Mouse (Mus musculus): ENCODE data around the gene Bpifb3.

Gene Bpifb3

DNA sequence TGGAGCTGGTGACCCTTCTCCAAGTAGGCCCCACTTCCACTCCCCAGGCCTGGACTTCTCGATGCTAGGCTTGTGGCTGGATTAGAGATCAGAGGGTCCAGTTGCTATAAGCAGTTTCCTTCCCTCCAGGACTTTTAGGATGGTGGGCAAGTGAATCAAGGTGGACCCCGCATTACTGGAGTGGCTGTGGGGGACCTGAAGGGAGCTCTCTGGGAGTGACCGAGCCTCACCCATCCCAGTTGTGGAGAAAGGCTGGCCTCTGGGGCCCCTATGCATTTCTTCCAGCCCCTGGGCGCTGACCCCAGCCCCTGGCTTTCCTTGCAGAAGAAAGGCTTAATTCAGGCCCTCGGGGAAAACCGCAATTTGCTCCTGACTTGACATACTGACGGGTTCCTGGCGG lies at the start of gene Bpifb3:
Gene Bpifb3 (plus strand): TSS at position 301 of the 400 bp plus-strand sequence.
- DNase-seq (ENCODE audit: low spot score in 2 of 2) = no peak

DNA sequence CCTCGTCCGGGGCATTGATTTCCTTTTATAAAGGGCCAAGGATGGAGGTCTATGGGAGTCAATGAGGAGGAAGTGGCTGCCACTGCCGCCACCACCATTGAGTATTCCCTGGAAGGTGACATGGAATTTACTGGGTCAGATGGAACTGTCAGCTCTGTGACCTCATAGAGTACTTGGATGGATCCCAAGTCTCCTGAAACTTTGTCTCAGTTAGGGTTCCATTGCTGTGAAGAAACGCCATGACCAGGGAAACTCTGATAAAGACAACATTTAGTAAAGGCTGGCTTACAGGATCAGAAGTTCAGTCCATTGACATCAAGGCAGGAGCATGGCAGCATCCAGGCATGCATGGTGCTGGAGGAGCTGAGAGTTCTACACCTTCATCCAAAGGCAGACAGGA lies 47.0 kb upstream of the Bpifb3 start, which contains the start of gene Sun5:
Gene Sun5 (minus strand): TSS at position 101 of the 400 bp plus-strand sequence.
- DNase-seq (ENCODE audit: low spot score in 2 of 2) = no peak

DNA sequence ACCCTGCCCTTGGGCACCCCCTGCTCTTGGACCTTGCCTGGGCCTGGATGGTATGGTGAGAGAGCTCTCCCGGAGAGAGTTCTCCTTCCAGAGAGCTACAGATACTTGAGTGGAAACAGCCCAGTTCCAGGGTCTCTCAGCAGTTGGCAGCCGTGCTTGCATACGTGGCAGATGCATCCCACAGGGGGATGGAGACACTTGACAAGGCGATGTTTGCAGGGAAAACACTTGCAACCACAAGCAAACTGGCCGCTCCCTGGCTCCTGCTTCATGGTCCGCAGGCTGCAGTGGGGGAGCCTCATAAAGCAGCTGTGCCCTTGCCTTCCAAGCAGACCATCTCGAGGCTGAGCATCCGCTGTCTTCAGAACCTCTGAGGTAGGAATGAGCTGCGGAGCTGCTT lies 43.3 kb upstream of the Bpifb3 start, which contains the start of gene Bpifb2:
Gene Bpifb2 (plus strand): TSS at position 301 of the 400 bp plus-strand sequence.
- no peak for DNase-seq (ENCODE audit: low spot score in 2 of 2)

DNA sequence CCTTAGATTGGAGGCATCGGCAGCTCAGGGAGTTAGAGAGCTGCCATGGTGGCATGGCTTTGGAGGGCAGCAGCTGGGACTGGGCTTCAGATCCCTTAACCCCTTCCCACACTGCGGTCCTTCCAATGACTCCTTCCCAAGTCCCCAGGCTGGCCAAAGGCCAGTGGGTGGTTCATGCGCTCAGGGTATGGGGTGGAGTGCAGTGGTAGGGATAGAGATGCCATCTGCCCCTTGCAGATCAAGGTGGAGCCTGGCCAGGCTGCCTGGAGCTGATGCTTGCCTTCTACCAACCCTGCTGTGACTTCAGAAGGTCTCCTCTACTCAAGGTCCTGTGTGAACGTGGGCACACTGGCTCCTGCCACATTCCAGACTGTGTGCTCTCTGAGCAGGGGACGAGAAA lies 18.9 kb upstream of the Bpifb3 start:
- no peak for DNase-seq (ENCODE audit: low spot score in 2 of 2)

DNA sequence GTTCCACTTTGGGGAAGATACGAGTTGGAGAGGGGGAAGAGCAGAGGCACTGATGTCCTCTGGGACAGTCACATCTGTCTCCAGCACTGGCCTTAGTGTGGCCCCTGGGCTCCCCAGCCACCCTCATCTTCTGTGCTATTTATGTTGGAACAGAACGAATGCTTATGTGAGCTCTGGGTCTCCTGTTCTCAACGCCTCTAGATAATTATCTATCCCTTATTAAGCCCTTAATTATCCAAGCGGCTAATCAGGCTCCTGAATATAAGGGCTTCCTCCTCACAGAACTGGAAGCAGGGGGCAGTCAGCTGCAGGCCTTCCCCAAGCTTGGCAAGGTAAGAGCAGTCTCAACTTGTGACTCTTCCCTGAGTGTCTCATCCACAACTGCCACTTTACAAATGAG lies 17.9 kb upstream of the Bpifb3 start, which contains the start of gene Bpifb6:
Gene Bpifb6 (plus strand): TSS at position 301 of the 400 bp plus-strand sequence.
- no peak for DNase-seq (ENCODE audit: low spot score in 2 of 2)

DNA sequence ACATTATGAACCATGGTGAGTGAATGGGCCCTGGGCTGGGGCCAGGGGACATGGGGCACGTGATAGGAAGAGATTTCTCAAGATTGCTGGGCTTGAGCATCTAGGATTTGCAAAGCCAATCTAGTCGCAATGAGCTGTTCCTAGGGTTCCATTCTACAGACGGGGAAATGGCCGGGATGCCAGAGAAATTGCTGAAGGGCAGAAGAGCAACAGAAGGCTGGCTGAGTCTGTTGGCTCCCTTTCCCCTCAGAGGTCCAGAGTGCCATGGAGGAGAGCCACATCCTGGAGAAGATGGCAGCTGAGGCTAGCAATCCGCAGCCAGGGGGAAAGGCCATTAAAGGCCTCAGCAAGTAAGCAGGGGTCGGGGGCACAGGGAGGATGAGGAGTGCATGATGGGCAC lies 15.3 kb upstream of the Bpifb3 start:
- no peak for DNase-seq (ENCODE audit: low spot score in 2 of 2)

DNA sequence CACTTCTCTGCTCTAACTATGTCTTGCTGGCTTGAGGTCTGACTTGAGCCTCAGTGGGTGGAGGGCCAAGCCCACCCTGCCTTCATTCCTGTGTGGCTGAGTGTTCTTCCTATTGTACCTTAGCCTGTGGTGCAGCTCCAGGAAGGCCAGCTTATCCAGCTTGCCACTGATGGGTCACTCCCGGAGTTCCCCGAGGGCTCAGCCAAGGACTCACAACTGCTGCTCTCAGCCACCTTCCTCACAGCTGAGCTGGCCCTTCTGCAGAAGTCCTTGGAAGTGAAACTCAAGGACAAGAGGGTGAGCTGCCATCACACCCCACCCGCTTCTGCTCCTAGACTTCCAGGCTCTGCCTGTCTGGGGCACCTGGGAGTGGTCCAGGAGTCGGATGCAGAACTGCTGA lies 11.4 kb upstream of the Bpifb3 start:
- DNase-seq (ENCODE audit: low spot score in 2 of 2) = no peak

DNA sequence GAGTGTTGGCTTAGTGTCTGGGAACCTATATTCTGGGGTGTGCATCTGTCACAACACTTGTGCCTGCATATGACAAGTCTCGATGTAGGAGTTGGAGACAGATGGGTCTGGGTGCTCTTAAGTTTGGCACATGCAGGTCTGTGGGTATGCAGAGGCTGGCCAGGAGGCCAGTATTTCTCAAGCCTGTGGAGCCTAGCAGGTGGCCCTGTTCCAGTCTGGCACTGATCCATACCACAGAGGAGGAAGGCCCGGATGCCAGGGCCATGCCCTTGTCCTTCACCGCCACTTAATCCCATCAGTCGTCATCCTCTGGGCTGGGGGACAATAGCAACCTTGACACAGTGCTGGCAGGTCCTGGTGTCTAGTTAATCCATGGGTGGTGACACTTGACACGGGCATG lies 3.9 kb upstream of the Bpifb3 start:
- peak; percentile 44 to 56 for DNase-seq (ENCODE audit: low spot score in 2 of 2)

DNA sequence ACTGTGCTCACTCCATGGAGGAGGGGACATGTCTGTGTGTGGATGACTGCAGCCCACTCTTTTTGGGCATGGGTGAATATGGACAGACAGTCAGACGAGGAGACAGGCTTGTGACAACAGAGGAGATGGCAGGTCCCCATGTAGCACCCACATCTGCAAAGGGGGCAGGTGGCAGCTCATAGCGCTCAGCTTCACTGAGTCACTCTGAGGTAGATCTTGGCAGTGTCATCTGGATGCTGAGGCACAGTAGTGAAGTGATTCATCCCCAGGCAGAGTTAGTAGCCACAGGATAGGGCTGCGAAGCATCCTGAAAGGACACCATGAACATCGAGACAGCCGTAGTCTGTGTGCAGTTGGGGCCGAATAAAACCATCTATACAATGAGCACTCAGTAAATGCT lies 3.2 kb downstream of the Bpifb3 start:
- DNase-seq (ENCODE audit: low spot score in 2 of 2) = no peak

DNA sequence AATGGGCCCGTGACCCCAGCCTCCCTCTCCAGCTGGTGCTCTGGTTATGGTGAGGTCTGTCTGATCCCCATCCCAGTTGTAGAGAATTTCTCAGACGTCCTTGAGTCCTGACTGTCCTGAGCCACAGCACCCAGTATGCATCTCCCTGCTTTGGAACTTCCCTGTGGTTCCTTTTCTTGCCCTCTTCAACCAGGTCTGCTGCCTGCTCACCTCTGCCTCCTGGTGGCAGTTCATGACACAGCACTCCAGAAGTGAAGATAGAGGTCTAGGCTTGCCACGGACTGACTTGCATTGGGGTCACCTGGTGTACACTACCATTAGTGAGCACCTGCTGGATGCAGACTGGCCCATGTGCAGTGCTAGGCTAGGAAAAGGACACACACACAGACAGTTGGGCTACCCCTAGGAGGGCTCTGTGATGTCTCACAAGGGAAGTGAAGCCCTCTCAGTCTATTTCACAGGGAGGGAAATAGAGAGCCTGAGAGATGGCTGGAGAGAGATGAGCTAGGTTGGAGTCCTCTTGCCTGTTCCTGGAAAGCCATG lies 11.9 kb downstream of the Bpifb3 start:
- peak; percentile 38 to 50 for DNase-seq (ENCODE audit: low spot score in 2 of 2)

DNA sequence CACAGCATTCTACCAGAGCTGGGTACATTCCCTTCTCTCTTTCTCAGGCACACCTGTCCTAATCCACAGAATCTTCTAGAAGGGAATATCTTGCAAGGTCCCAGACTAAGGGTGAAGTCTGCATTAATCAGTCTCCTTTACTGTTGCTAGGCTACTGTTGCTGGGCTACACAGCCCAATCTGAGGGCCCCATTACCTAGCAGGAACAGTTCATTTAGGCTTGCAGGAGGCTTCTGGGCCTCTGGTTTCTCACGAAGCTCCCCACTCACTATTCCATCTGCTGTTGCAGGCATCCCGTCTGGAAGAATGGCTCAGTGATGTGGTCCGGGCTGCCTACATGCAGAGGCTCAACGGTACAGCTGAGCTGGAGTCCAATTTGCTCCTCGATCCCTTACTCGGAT lies 13.1 kb downstream of the Bpifb3 start:
- DNase-seq (ENCODE audit: low spot score in 2 of 2) = peak; percentile 37 to 40

DNA sequence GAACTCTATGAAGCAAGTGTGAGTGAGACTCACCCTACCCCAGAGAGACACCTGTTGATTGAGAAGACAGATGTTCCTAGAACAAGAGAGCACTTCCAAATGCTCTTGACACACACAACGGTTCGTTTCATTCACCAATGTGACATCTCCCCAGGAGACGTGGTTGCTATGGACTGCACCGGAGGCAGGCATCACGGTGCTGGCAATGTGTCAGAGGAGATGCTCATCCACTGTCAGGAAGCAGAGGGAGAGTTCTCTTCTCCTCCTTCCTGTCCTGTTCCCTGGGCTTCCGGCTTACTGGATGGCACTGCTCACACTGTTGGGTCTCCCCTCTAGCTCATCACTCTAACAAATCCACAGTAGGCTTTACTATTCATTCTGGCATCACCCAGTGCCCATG lies 15.3 kb downstream of the Bpifb3 start:
- DNase-seq (ENCODE audit: low spot score in 2 of 2) = peak in 1 of 2 experiments; percentile 33

DNA sequence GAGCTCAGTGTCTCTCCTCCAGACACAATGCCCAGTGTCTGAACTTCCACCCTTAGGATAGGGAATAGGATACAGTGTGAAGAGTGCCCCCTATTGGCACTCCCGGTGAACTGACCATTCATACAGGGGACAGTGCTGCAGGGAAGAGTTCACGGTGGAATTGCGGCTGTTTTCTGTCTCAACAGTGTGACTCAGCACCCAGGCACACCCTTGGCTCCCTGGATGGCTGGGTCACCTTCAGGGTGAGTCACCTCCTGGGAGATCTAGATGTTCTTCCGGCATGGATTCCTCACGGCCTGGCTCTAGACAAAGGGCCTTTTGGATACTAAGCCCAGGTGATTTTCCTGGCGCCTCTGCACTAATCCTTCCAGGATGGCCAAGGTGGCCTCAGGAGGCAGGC lies 17.3 kb downstream of the Bpifb3 start:
- DNase-seq (ENCODE audit: low spot score in 2 of 2) = no peak

DNA sequence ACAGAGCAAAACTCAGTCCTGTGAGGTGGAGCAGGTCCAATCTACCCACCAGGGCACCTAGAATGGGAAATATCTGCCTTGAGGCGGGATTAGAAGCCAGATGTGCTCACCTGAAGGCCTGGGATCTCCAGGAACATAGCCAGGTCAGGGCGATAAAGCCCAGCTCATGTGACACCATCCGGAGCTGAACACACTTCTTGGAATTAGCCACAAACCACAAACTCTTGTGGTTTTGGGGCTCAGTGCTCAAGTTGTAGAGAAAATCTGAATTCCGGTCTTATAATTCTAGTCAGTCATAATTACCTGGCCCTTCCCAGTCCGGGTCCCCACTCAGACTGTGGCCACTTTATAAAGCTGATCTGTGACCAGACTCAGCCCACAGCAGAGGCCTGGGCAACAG lies 19.8 kb downstream of the Bpifb3 start, which contains the start of gene Bpifb4:
Gene Bpifb4 (plus strand): TSS at position 370 of the 400 bp plus-strand sequence.
- DNase-seq (ENCODE audit: low spot score in 2 of 2) = no peak

DNA sequence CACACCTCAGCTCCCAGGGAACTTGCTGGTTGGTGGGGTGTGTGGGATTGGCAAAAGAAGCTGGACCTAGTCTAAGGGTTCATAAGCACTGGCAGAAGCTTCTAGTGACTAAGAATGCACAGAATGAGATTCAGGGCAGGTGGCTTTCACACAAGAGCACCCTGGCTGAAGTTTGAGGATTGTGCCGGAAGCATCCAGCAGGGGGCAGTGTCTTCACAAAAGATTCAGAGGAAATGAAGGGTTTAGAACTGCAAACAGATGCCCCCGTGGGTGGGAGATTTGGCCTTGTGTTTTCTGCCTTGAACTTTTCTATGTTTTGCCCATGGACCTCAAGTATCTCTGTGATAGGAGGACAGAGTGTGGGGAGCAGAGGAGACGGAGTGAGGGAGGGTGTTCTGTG lies 25.5 kb downstream of the Bpifb3 start:
- DNase-seq (ENCODE audit: low spot score in 2 of 2) = peak in 1 of 2 experiments; percentile 68

DNA sequence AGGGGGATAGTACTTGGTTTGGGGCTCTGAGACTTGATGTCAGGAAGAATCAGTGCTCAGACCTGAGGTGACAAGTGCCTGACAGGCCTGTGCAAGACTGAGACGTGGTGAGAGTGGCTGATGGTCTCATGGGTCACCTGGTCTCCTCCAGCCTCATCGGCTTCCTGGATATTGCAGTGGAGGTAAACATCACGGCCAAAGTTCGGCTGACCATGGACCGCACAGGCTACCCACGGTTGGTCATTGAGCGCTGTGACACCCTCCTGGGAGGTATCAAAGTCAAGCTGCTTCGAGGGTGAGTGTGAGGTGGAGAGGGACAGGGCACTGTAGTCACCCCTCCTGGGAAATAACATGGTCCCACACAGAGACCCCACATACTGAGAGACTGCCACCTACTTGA lies 26.5 kb downstream of the Bpifb3 start:
- no peak for DNase-seq (ENCODE audit: low spot score in 2 of 2)

DNA sequence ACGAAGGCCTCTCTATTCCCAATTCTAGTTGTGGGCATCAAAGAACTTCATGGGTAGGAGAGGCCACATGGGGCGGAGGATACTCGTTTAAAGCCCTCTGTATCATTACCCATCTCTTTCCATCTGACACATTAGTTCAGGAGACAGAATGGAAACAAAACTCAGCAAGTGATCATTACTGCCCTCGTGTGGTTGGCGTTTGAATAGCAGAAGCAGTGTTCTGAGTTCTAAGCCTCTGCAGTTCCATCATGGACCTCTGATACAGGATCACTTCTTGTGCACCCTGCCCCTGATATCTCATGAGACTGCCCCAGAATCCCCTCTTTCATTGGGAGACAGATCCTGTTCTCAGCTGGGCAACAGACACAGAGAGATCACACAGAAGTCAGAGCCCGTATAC lies 34.9 kb downstream of the Bpifb3 start:
- DNase-seq (ENCODE audit: low spot score in 2 of 2) = peak; percentile 67 to 75

DNA sequence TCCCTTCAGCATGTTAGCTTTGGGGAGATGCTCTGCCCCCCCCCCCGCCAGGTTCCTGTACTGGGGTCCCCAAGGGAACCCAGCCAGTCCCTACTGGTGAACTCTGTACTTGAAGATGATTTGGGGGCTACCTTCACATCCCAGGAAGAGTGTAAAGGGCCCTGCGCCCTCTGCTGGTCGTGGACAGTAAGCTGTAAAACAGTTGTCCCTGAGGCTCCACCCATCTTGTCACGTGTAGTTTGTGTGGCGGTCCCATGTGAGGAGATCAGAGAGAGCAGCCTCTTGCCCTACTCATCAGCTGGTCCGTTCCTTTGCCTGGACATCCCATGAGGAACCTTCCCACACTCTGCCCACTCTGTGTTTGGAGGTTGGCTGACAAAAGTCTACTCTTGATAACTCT lies 35.8 kb downstream of the Bpifb3 start:
- DNase-seq (ENCODE audit: low spot score in 2 of 2) = peak in 1 of 2 experiments; percentile 38

DNA sequence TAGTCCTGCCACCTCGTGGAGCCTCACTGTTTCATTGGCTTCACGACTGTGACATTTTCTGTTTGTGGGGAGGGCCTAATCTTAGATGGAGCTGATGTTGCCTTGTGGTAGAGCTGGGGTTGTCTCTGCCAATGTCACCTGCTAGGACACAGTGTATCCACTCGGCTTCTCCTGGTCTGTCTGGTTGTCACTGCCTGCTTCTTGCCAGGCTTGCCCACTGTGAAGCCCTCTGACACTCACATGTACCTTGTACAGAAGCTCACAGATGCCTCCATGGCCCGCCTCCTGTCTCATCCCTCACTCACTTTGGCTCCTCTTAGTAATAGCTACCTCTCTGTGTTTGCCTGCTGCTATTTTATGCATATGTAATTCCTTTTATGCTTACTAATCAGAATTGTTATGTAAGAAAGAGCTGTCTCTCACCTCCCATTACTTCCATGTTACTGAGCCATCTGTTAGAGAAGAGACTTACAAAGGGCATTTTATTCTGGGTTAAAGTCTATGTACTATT lies 44.8 kb downstream of the Bpifb3 start:
- DNase-seq (ENCODE audit: low spot score in 2 of 2) = no peak

DNA sequence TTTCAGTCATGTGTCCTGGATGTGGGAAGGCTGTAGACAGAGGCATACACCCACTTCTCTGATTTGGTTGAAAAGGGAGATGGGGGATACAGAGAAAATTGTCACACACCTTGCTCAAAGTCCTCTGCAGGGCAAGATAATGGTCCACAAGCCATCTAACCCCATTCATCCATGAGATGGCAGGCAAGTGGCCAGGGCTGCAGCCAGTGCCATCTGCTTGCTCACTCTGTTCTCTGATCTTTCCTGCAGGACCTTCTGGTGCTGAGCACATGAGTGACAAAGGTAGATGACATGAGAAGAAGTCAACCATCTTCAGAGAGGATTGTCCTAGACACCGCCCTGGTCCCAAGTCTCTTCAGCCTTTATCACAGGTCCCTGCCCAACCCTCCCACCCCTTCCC lies 45.3 kb downstream of the Bpifb3 start:
- no peak for DNase-seq (ENCODE audit: low spot score in 2 of 2)

DNA sequence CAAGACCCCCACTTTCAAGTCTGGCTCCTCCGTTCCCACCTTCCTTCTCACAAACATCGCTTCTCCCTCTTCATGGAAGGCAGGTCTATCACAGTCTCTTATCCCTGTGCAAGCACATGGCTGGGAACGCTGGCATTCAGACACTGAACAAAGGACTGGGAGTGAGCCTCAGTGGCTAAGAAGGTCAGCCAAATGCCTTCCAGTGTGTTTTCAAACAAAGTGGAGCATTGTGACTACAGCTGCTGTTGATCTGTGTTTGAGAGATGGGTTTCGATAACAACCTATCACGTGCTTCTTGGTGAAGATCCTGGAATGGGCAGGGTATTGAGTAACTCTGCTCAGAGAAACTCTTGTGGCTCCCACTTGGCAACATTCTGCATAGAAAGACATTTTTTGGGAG lies 52.2 kb downstream of the Bpifb3 start:
- no peak for DNase-seq (ENCODE audit: low spot score in 2 of 2)

DNA sequence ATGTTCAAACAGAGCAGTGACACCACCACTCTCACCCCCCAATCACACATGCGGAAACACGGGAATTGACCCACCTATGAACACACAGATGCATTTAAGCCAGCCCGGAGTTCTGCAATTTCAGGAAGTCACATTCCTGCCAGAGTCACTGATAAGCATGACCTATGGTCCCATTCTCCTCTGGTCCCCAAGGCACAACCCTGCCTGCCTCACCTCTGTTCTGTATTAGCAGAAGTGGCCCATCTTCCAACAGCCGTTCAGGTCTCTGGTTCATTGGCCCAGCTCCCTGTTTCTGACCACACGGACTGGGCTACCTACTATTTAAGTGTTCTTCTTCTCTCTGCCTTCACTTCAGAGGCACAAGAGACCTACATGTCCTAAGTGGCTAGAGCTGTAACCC lies 56.6 kb downstream of the Bpifb3 start, which contains the start of gene Bpifa6:
Gene Bpifa6 (plus strand): TSS at position 364 of the 400 bp plus-strand sequence.
- DNase-seq (ENCODE audit: low spot score in 2 of 2) = no peak

Measured in right cerebral cortex, postnatal 10 days (tissue).